Mouse (Mus musculus) limb, embryonic 10.5 days (tissue): Measurements from ENCODE around the gene Gm47841. TPM values are rescaled to one million over a fixed set of nuclear protein-coding genes. Genes with fewer than 3 reads are reported as not detected.

Source experiments
- DNase-seq: peaks from one replicate; pipeline ENCODE4 v3.0.0-alpha.2; 2017; ENCODE audit warnings: low spot score
- H3K27ac ChIP-seq: fragments of 300-500 bp; sonication (generic); 2 replicates; pipeline ENCODE4 v1.5.1; 2016; ENCODE audit warnings: mild to moderate bottlenecking
- H3K27me3 ChIP-seq: fragments of 300-500 bp; sonication (generic); 2 replicates; pipeline ENCODE4 v1.6.1; 2016; ENCODE audit warnings: low read depth, mild to moderate bottlenecking; ENCODE audit not compliant: poor library complexity, severe bottlenecking
- H3K36me3 ChIP-seq: fragments of 300-500 bp; sonication (generic); 2 replicates; pipeline ENCODE4 v1.6.1; 2016; ENCODE audit warnings: mild to moderate bottlenecking, moderate library complexity
- H3K4me1 ChIP-seq: fragments of 300-500 bp; sonication (generic); 2 replicates; pipeline ENCODE4 v1.6.1; 2016
- H3K4me3 ChIP-seq: fragments of 300-500 bp; sonication (generic); 2 replicates; pipeline ENCODE4 v1.5.1; 2016; ENCODE audit warnings: mild to moderate bottlenecking, moderate library complexity
- H3K9me3 ChIP-seq: fragments of 300-500 bp; sonication (generic); replicated peaks from 2 replicates; pipeline ENCODE4 v1.6.1; 2016; ENCODE audit warnings: mild to moderate bottlenecking
- WGBS: fragments of 180-500 bp; shearing (Covaris S2); methylation state at CpG from one replicate; pipeline ENCODE4 v1.1.7; 2016; 5-methylcytosine and 5-hydroxymethylcytosine counted together
- polyA plus RNA-seq: library from polyadenylated mRNA; unstranded; fragments of >200 nt; fragmentation: Nextera tagmentation; extraction: Ambion mirVana; gene quantifications from 2 replicates; pipeline ENCODE4 v1.2.1, GENCODE M21; 2016

Gene Gm47841
- polyA plus RNA-seq, 1 experiment from 2014 or later = not detected

GRCm38 (mm10) chr15:101051869-101052268, 4.7 kb upstream of the Gm47841 start:
- Histone ChIP-seq H3K27me3 (peaks cover 93% of the 10 kb centered on the region), H3K4me1 (peaks cover 62% of the 10 kb centered on the region), H3K27ac (no peak overlapping the region), H3K4me3 (no peak overlapping the region), H3K9me3 (no peaks in the 10 kb centered on the region), H3K36me3 (peaks cover 59% of the 10 kb centered on the region)
- DNase-seq = no peak
- WGBS = 51% methylated on average over 10 of the region's 10 CpGs

GRCm38 (mm10) chr15:101048338-101048896, 1.2 kb upstream of the Gm47841 start:
- H3K36me3 ChIP-seq = peaks cover 42% of the 10 kb centered on the region
- 44% methylated on average over 5 of the region's 5 CpGs for WGBS
- peaks cover 99% of the 10 kb centered on the region for H3K27me3 ChIP-seq
- H3K9me3 ChIP-seq = no peaks in the 10 kb centered on the region
- no peak for DNase-seq
- peaks cover 49% of the 10 kb centered on the region for H3K4me1 ChIP-seq
- H3K4me3 ChIP-seq = no peak overlapping the region
- no peak overlapping the region for H3K27ac ChIP-seq

DNA sequence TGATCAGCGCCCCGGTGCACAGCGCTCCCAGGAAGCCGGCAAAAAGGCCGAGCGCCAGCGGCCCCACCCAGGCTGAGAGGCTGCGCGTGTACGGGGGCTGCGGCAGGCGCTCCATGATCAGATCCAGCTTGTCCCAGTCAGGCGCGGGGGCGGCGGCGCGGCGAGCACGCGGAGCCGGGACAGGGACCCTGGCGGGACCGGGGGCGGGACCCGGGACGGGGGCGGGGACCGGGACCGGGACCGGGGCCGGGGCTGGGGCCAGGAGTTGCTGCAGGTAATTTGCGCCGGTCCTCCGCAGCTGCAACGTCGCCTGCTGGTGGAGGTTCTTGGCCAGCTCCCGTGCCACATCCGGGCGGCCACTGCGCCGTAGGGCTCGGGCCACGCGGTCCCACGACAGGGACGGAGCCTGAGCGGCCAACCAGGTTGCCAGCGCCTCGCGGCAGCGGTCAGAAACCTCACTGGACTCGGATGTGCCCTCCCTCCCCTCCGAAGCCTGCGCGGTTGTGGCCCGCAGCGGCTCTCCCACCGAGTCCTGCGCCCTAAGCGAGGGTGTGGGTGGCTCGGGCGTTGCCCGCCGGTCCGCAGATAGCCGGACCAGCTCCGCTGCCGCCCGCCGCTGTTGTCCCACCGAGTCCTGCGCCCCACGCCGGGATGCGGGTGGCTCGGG, 537 bp downstream of the Gm47841 start:
- H3K4me3 ChIP-seq = peak overlapping the region; percentile 67
- peaks cover 37% of the 10 kb centered on the region for H3K4me1 ChIP-seq
- DNase-seq = peak; percentile 76
- H3K36me3 ChIP-seq = peaks cover 26% of the 10 kb centered on the region
- no peaks in the 10 kb centered on the region for H3K9me3 ChIP-seq
- under 1% methylated on average over 77 of the region's 77 CpGs for WGBS
- H3K27me3 ChIP-seq = peaks cover 96% of the 10 kb centered on the region
- peak overlapping the region; percentile 80 for H3K27ac ChIP-seq

DNA sequence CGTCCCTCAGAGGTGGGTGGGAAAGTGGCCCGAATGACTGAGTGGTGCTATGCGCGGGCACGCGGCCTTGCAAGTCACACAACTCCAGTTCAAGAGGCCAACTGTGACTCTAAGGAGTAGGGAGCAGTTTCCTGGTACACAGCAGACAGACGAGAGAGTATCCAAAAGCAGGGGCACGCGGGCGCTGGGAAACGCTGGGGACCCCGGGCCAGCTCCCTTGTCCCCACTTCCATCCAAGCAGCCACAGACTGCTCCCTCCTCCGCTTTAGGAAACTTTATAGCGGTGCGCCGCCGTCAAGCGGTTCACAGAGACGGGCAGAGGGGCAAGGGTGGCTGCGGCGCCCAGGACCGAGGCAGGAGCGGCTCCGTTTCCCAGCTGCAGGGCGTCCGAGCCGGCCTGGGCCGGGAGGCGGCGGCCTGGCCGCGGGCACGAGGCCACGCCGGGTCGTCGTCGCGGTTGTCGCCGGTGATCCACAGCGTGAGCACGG, 1.1 kb downstream of the Gm47841 start:
- peaks cover 37% of the 10 kb centered on the region for H3K4me1 ChIP-seq
- peaks cover 96% of the 10 kb centered on the region for H3K27me3 ChIP-seq
- peaks cover 20% of the 10 kb centered on the region for H3K36me3 ChIP-seq
- H3K4me3 ChIP-seq = peak overlapping the region; percentile 67
- DNase-seq = peak; percentile 69
- WGBS = 1% methylated on average over 43 of the region's 43 CpGs
- H3K9me3 ChIP-seq = no peaks in the 10 kb centered on the region
- H3K27ac ChIP-seq = peak overlapping the region; percentile 80

DNA sequence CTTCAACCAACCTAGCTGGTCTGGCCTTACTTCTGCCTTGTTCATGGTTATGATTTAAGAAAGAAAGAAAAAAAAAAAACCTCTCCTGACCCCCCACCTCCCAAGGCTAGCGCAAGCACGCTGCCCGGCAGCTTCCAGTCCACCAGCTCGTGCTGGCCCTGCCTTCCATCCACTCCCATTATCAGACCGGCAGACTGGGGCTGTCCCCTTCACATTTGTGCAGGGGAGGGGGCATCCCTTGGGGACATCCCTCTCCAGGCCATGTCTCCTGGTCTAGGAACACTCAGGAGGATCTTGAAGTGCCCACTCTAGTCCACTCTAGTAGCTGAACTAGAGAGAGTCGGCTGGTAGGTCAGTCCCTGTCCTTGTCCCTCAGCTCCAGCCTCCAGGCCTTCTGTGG, 2.7 kb downstream of the Gm47841 start:
- peaks cover 5% of the 10 kb centered on the region for H3K36me3 ChIP-seq
- no peak overlapping the region for H3K4me3 ChIP-seq
- H3K9me3 ChIP-seq = no peaks in the 10 kb centered on the region
- WGBS = 44% methylated on average over 6 of the region's 6 CpGs
- H3K27me3 ChIP-seq = peaks cover 96% of the 10 kb centered on the region
- H3K27ac ChIP-seq = no peak overlapping the region
- peaks cover 42% of the 10 kb centered on the region for H3K4me1 ChIP-seq
- no peak for DNase-seq

DNA sequence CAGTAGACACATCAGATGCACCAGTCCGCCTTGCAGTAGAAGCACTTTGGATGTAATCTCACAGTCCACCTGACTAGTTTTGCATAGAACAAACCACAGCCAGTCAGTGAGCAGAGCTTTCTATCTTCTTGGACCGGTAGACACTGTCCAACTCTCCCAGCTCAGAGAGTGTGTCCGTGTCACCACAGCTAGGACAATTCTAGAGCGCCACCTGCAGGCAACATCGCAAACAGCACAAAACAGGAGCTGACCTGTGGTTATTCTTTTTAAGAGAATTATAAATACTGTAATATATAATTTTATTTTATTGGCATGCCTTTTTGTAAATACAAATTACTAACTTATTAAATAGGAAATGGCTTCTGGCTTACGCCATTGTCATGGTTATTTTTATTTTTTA, 4.6 kb downstream of the Gm47841 start:
- Histone ChIP-seq H3K9me3 (no peaks in the 10 kb centered on the region), H3K36me3 (no peaks in the 10 kb centered on the region), H3K27ac (no peak overlapping the region), H3K4me1 (peaks cover 26% of the 10 kb centered on the region), H3K4me3 (no peak overlapping the region), H3K27me3 (peaks cover 93% of the 10 kb centered on the region)
- peak; percentile 83 for DNase-seq
- WGBS = 25% methylated on average over 6 of the region's 6 CpGs

DNA sequence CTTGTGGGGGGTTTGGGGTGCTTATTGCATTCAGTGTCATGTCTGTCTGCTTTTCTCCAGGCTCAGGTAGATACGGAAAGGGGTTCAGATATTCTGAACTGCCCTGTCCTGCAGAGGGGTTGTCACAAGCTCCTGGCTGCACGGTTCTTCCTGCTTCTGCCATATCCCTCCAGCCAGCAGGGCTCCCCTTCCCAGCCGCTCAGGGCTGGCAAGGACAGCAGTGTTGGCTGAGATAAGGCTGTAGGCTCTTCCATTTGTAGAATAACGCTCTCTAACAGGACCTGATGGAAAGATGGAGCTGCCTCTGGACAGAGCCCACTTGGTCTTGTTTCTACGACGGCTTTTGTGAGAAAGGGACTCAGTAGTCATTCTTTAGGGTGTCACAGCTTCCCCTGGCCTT, 5.2 kb downstream of the Gm47841 start:
- Histone ChIP-seq H3K9me3 (no peaks in the 10 kb centered on the region), H3K4me1 (peaks cover 19% of the 10 kb centered on the region), H3K27me3 (peaks cover 87% of the 10 kb centered on the region), H3K27ac (no peak overlapping the region), H3K4me3 (no peak overlapping the region), H3K36me3 (no peaks in the 10 kb centered on the region)
- WGBS = 67% methylated on average over 6 of the region's 6 CpGs
- no peak for DNase-seq

DNA sequence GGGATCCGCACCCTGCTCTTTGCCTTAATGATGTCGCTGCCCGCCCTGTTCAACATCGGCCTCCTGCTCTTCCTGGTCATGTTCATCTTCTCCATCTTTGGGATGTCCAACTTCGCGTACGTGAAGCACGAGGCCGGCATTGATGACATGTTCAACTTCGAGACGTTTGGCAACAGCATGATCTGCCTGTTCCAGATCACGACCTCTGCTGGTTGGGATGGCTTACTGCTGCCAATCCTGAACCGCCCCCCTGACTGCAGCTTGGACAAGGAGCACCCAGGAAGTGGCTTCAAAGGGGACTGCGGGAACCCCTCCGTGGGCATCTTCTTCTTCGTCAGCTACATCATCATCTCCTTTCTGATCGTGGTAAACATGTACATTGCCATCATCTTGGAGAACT, 7.5 kb downstream of the Gm47841 start:
- DNase-seq = no peak
- H3K27me3 ChIP-seq = peaks cover 64% of the 10 kb centered on the region
- no peaks in the 10 kb centered on the region for H3K36me3 ChIP-seq
- 50% methylated on average over 17 of the region's 17 CpGs for WGBS
- H3K4me3 ChIP-seq = peak overlapping the region; percentile 8; the same call in 1 of the 2 replicates
- 0 out of 2 replicates have a peak, but pooled peaks cover 5% of the 10 kb centered on the region for H3K4me1 ChIP-seq
- H3K9me3 ChIP-seq = no peaks in the 10 kb centered on the region
- H3K27ac ChIP-seq = no peak overlapping the region

DNA sequence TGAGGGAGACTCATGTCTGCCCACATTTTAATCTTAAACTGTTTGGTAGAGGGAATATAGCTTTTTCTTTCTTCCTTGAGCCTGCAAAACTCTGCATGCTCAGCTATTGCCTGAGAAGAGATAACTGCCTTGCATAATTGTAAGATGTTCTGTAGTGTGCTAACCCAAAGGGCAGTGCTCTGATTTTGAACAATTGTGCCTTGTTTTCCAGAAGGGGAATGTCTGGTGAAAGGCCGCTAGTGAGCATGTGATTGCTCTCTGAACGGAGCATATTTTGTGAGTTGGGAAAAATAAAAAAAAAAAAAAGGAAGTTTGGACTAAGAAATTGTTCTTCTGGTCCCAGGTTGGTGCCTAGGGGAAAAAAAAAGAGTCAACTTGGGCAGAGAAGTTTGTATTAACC, 18.2 kb downstream of the Gm47841 start:
- Histone ChIP-seq H3K27ac (no peak overlapping the region), H3K27me3 (peaks cover 11% of the 10 kb centered on the region), H3K36me3 (no peaks in the 10 kb centered on the region), H3K9me3 (no peaks in the 10 kb centered on the region), H3K4me1 (peaks cover 23% of the 10 kb centered on the region), H3K4me3 (no peak overlapping the region)
- WGBS = 86% methylated on average over 2 of the region's 2 CpGs
- DNase-seq = no peak

- H3K4me1 ChIP-seq = peaks cover 11% of the 10 kb centered on the region
- WGBS = 89% methylated on average over 6 of the region's 6 CpGs
- no peaks in the 10 kb centered on the region for H3K36me3 ChIP-seq
- H3K9me3 ChIP-seq = no peaks in the 10 kb centered on the region
- 0 out of 2 replicates have a peak, but pooled peaks cover 6% of the 10 kb centered on the region for H3K27me3 ChIP-seq
- H3K4me3 ChIP-seq = no peak overlapping the region
- no peak for DNase-seq
- H3K27ac ChIP-seq = no peak overlapping the region
Observed at GRCm38 (mm10) chr15:101011352-101011751, 35.8 kb downstream of the Gm47841 start.

DNA sequence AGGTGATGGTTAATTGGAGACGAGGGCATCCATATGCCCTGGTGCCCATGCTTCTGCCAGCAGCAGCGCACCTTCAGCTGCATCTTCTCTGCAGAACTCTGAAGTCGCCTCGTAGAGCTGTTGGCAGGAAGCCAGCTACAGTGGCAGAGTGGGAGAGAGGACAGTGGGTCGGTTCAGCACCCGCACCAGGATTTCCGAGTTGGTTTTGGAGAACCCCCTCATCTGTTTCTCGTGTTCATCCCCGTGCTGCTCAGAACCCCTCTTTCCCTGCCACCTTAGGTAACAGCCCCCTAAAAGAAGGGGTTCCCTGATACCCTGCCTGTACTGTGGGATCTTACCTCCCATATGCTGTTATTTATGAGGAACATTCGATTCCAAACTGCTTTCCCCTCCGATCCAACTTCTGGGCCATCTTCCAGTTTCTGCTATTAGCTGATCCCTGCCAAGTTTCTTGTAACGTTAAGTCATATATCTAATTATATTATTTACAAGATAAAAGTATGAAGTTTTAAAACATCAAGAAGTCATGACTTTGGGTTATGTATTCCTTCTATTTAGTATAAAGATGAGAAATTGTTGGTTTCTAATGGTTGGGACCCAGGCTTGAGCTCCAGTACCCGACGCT, 38.7 kb downstream of the Gm47841 start:
- Histone ChIP-seq H3K4me1 (peaks cover 12% of the 10 kb centered on the region), H3K4me3 (no peak overlapping the region), H3K36me3 (no peaks in the 10 kb centered on the region), H3K27ac (no peak overlapping the region), H3K27me3 (peaks cover 17% of the 10 kb centered on the region), H3K9me3 (no peaks in the 10 kb centered on the region)
- 92% methylated on average over 14 of the region's 14 CpGs for WGBS
- no peak for DNase-seq

DNA sequence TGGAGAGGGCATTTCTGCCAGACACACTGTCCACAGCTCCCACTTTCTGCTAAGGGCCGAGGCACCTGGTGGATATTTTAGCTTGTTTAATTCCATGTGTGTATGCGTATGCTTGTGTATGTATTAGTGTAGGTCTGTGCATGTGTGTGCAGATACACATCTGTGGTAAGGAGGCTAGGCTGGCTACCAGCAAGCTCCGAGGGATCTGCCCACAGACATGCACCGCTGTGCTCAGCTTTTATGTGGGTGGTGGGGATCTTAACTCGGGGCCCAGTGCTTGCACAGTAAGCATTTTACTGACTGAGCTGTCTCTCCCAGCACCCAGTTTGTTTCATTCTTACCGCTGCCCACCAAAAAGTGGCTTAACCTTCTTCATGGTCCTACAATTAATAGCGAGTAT, 40.0 kb downstream of the Gm47841 start:
- no peaks in the 10 kb centered on the region for H3K9me3 ChIP-seq
- no peaks in the 10 kb centered on the region for H3K36me3 ChIP-seq
- peak overlapping the region; percentile 51 for H3K27ac ChIP-seq
- H3K4me3 ChIP-seq = peak overlapping the region; percentile 55
- 76% methylated on average over 7 of the region's 7 CpGs for whole genome bisulfite sequencing
- DNase-seq = no peak
- peaks cover 12% of the 10 kb centered on the region for H3K4me1 ChIP-seq
- H3K27me3 ChIP-seq = peaks cover 17% of the 10 kb centered on the region
